Mouse (Mus musculus): ENCODE results near the gene Nisch. TPM values are rescaled to one million over a fixed set of nuclear protein-coding genes. Genes with fewer than 3 reads are reported as not detected.

Gene Nisch
- polyA plus RNA-seq, 2 experiments, result 339 to 514 TPM

GRCm38 (mm10) chr14:31126826-31127225 is 89.9 kb downstream of the Nisch start:
- no peak for ATAC-seq (ENCODE audit: low FRiP score, low read depth)
- Histone ChIP-seq H3K27me3 (ENCODE audit: control insufficient read depth, insufficient read depth, low read length) (no peaks in the 10 kb centered on the region), H3K9ac (ENCODE audit: low read depth, low read length, severe bottlenecking) (no peak overlapping the region), H3K4me1 (ENCODE audit: control insufficient read depth, insufficient read depth, low read length) (peaks cover 26% of the 10 kb centered on the region), H3K9me3 (ENCODE audit: control insufficient read depth, low read length) (no peaks in the 10 kb centered on the region), H3K4me2 (replicated peaks; ENCODE audit: low read depth, low read length, severe bottlenecking) (no peak overlapping the region), H3K27ac (replicated peaks; ENCODE audit: low read depth, low read length) (no peak overlapping the region), H3K36me3 (ENCODE audit: control insufficient read depth, insufficient read depth, low read length) (peaks cover 16% of the 10 kb centered on the region), H3K4me3 (replicated peaks; ENCODE audit: low read length) (no peak overlapping the region)
- WGBS, result 91% methylated on average over 8 of the region's 8 CpGs
- DNase-seq (ENCODE audit: low spot score), result no peak
- TF ChIP-seq POLR2A (IDR thresholded peaks at IDR 0.05; ENCODE audit: borderline replicate concordance, extremely low read depth, insufficient read depth, insufficient read length), result no peak

GRCm38 (mm10) chr14:31125106-31126075 is 91.4 kb downstream of the Nisch start:
- no peaks in the 10 kb centered on the region for H3K27me3 ChIP-seq (ENCODE audit: control insufficient read depth, insufficient read depth, low read length)
- 49% methylated on average over 9 of the region's 9 CpGs for WGBS
- H3K4me1 ChIP-seq (ENCODE audit: control insufficient read depth, insufficient read depth, low read length), result peaks cover 23% of the 10 kb centered on the region
- H3K4me2 ChIP-seq (replicated peaks; ENCODE audit: low read depth, low read length, severe bottlenecking), result no peak overlapping the region; the same call in 1 of the 2 replicates
- H3K36me3 ChIP-seq (ENCODE audit: control insufficient read depth, insufficient read depth, low read length), result peaks cover 25% of the 10 kb centered on the region
- no peak for ATAC-seq (ENCODE audit: low FRiP score, low read depth)
- 0 out of 2 replicates have a peak overlapping the region, but pooled peaks have one; percentile 2 for H3K4me3 ChIP-seq (replicated peaks; ENCODE audit: low read length)
- peak overlapping the region; percentile 78 for H3K27ac ChIP-seq (replicated peaks; ENCODE audit: low read depth, low read length)
- H3K9me3 ChIP-seq (ENCODE audit: control insufficient read depth, low read length), result no peaks in the 10 kb centered on the region
- TF ChIP-seq POLR2A (IDR thresholded peaks at IDR 0.05; ENCODE audit: borderline replicate concordance, extremely low read depth, insufficient read depth, insufficient read length), result no peak
- DNase-seq (ENCODE audit: low spot score), result peak; percentile 46
- 0 out of 2 replicates have a peak overlapping the region, but pooled peaks have one; percentile 25 for H3K9ac ChIP-seq (ENCODE audit: low read depth, low read length, severe bottlenecking)

Other genes starting within 250 kb of the Nisch start
- gene Glt8d1, start 215.5 kb downstream of the Nisch start, polyA plus RNA-seq (2012; rRNA removed), result 108 and 128 TPM in 2 replicates
- 67.9 and 70.4 TPM in 2 replicates for gene Glt8d1, start 215.5 kb downstream of the Nisch start, polyA plus RNA-seq (2014; fragmentation: Nextera tagmentation; extraction: Ambion mirVana)
- 339 and 364 TPM in 2 replicates for gene Spcs1, start 215.3 kb downstream of the Nisch start, polyA plus RNA-seq (2012; rRNA removed)
- 423 and 460 TPM in 2 replicates for gene Spcs1, start 215.3 kb downstream of the Nisch start, polyA plus RNA-seq (2014; fragmentation: Nextera tagmentation; extraction: Ambion mirVana)
- gene Pbrm1, start 197.8 kb downstream of the Nisch start, polyA plus RNA-seq (2012; rRNA removed), result 26.8 and 29.5 TPM in 2 replicates
- gene Pbrm1, start 197.8 kb downstream of the Nisch start, polyA plus RNA-seq (2014; fragmentation: Nextera tagmentation; extraction: Ambion mirVana), result 88.5 and 92.8 TPM in 2 replicates
- 118 and 139 TPM in 2 replicates for gene Gnl3, start 197.8 kb downstream of the Nisch start, polyA plus RNA-seq (2012; rRNA removed)
- gene Gnl3, start 197.8 kb downstream of the Nisch start, polyA plus RNA-seq (2014; fragmentation: Nextera tagmentation; extraction: Ambion mirVana), result 105 and 117 TPM in 2 replicates
- gene Smim4, start 88.0 kb downstream of the Nisch start, polyA plus RNA-seq (2012; rRNA removed), result 28.2 and 37.4 TPM in 2 replicates
- gene Smim4, start 88.0 kb downstream of the Nisch start, polyA plus RNA-seq (2014; fragmentation: Nextera tagmentation; extraction: Ambion mirVana), result 62.7 and 68.1 TPM in 2 replicates
- 357 and 464 TPM in 2 replicates for gene Nt5dc2, start 85.9 kb downstream of the Nisch start, polyA plus RNA-seq (2012; rRNA removed)
- gene Nt5dc2, start 85.9 kb downstream of the Nisch start, polyA plus RNA-seq (2014; fragmentation: Nextera tagmentation; extraction: Ambion mirVana), result 358 and 361 TPM in 2 replicates
- 68.5 and 81.8 TPM in 2 replicates for gene Stab1, start 48.3 kb downstream of the Nisch start, polyA plus RNA-seq (2012; rRNA removed)
- 59.5 and 64.4 TPM in 2 replicates for gene Stab1, start 48.3 kb downstream of the Nisch start, polyA plus RNA-seq (2014; fragmentation: Nextera tagmentation; extraction: Ambion mirVana)
- 301 and 458 TPM in 2 replicates for gene Tnnc1, start 8.6 kb downstream of the Nisch start, polyA plus RNA-seq (2012; rRNA removed)
- 374 and 483 TPM in 2 replicates for gene Tnnc1, start 8.6 kb downstream of the Nisch start, polyA plus RNA-seq (2014; fragmentation: Nextera tagmentation; extraction: Ambion mirVana)
- 3.7 and 4.0 TPM in 2 replicates for gene Sema3g, start 914 bp upstream of the Nisch start, polyA plus RNA-seq (2012; rRNA removed)
- gene Sema3g, start 914 bp upstream of the Nisch start, polyA plus RNA-seq (2014; fragmentation: Nextera tagmentation; extraction: Ambion mirVana), result 0.25 and 0.29 TPM in 2 replicates
- 9.5 and 10.5 TPM in 2 replicates for gene Phf7, start 34.4 kb upstream of the Nisch start, polyA plus RNA-seq (2012; rRNA removed)
- gene Phf7, start 34.4 kb upstream of the Nisch start, polyA plus RNA-seq (2014; fragmentation: Nextera tagmentation; extraction: Ambion mirVana), result 11.8 and 12.3 TPM in 2 replicates
- gene Bap1, start 34.5 kb upstream of the Nisch start, polyA plus RNA-seq (2012; rRNA removed), result 90.1 and 108 TPM in 2 replicates
- gene Bap1, start 34.5 kb upstream of the Nisch start, polyA plus RNA-seq (2014; fragmentation: Nextera tagmentation; extraction: Ambion mirVana), result 71.7 and 76.4 TPM in 2 replicates
- 12.1 and 16.6 TPM in 2 replicates for gene Dnah1, start 107.0 kb upstream of the Nisch start, polyA plus RNA-seq (2012; rRNA removed)
- gene Dnah1, start 107.0 kb upstream of the Nisch start, polyA plus RNA-seq (2014; fragmentation: Nextera tagmentation; extraction: Ambion mirVana), result 5.6 and 7.8 TPM in 2 replicates
- gene Capn7, start 119.7 kb upstream of the Nisch start, polyA plus RNA-seq (2012; rRNA removed), result 37.3 and 44.7 TPM in 2 replicates
- 44.1 and 45.6 TPM in 2 replicates for gene Capn7, start 119.7 kb upstream of the Nisch start, polyA plus RNA-seq (2014; fragmentation: Nextera tagmentation; extraction: Ambion mirVana)
- 37.4 and 49.1 TPM in 2 replicates for gene Sh3bp5, start 219.1 kb upstream of the Nisch start, polyA plus RNA-seq (2012; rRNA removed)
- gene Sh3bp5, start 219.1 kb upstream of the Nisch start, polyA plus RNA-seq (2014; fragmentation: Nextera tagmentation; extraction: Ambion mirVana), result 22.2 and 28.4 TPM in 2 replicates